Mouse (Mus musculus) left cerebral cortex, adult 8-10 months (tissue): ENCODE measurements around the gene Anapc2. TPM values are rescaled to one million over a fixed set of nuclear protein-coding genes. Genes with fewer than 3 reads are reported as not detected.
A peak's percentile ranks its signal among the peaks of the same experiment; 100 is the strongest.
"Not testable (repeated sequence)": the region's sequence is repeated elsewhere in the genome, so short reads cannot be mapped to it uniquely, and the experiment has no call there.

Experiments used
- DNase-seq, 2 experiments: peaks; one replicate each; pipeline ENCODE4 v3.0.0; 2022; ENCODE audit warnings: low spot score in 2 of 2
- total RNA-seq, 4 experiments: library from RNA; stranded (reverse); gene quantifications; 2 replicates each; pipeline ENCODE4 v1.2.4; 2022

Gene Anapc2
- total RNA-seq, 4 experiments from 2014 or later, result 88.6 to 111 (median 96.9) TPM

DNA sequence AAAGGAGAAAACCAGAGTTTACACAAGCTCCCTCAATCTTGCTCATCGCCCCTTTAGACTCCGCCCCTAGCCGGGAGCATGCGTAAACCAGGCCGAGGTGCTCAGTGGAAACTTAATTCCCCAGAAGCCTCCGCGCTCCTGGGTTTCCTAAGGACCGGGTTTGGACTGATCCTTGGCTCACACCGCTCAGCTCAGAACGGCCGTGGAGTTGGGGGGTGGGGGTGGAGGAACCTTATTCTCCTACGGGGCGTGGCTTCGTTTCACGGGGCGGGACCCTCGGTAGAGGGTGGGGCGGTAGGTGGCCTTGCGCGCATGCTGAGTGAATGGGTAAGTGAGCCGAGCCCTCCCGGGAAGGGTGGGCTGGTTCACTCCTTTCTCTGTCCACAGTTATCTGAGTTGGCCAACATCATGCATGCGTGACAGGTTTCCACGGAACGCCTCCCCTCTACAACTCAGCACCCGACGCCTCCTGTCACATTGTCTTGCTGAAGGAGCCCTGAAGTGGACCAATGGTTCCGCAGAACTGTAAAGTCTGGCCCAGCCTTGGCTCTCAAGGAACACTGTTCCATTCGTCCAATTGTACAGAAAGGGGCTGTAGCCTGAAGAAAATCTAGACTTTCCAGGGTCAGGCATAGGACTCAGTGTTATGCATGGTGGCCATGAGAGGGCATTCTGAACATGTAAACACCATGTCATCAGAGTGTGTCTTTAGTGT lies 31.4 kb upstream of the Anapc2 start:
- peak in 1 of 2 experiments; percentile 68 for DNase-seq

DNA sequence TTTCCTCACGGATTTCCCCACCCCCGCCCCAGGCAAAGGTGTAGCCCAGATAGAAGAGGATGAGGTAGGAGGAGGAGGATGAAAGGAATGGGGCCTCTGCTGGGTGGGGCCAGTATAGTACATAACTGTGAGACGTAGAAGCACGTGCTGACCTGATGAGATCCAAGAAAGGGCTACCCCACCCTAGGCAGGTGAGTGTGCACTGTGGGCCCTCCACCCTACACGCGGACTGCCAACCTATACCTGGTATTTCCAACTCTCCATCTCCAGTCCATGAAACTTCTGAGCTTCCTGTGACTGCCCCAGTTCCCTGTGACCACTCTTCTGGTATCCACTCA lies 30.9 kb upstream of the Anapc2 start:
- no peak for DNase-seq

DNA sequence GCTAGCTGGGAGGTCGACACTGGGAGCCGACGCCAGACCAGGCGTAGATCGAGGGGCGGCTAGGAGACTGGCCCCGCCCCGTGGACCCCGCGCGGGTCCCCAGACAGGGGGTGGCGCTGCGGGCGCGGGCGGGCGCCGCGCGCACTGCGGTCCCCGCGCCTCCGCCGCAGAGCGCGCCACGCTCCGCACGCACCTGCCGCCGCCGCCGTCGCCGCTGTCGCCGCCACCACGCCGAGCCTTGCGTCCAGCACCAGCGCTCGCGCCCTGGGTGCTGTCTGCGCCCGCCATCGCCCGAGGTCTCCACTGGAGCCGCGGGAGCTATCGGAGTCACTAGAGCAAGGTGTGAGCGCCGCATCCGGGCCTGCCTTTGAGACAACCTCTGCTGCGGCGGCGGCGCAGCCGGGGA lies 30.2 kb upstream of the Anapc2 start, which contains the start of the genes Rnf208 and Cysrt1:
Gene Rnf208, plus strand, starts transcription at position 155 of the 406 bp plus-strand sequence.
Gene Cysrt1, minus strand, starts transcription at position 352 of the 406 bp plus-strand sequence.
- DNase-seq, result no peak

DNA sequence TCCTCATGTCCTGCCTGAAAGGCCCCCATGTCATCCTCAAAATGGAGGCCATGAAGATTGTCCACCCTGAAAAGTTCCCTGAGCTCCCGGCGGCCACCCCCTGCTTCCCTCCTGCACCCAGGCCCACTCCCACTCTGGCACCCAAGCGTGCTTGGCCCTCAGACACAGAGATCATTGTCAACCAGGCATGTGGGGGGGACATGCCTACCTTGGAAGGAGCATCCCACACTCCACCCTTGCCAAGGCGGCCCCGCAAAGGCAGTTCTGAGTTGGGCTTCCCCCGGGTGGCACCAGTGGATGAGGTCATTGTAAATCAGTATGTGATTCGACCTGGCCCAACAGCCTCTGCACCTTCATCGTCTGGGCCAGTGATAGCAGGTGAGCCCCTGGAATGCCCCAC lies 28.9 kb upstream of the Anapc2 start:
- DNase-seq, result no peak

DNA sequence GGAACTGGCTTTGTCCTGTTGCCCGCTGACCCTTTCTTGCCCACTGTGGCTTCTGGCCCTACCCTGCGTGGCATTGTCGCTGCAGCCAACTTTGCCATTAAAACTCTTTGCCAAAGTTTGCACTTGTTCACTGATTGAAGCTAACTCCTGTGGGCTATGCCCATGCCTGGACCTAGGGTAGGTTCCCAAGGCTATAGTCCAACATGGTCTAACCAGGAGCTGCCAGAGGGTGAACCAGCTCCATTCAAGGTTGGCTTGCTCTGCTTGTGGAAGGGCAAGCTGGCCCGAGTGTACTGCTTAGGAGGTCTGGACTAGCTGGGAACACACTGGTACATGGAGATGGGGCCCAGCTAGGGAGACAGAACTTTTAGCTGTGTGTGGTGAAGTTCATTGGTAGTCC lies 28.1 kb upstream of the Anapc2 start:
- DNase-seq, result no peak

DNA sequence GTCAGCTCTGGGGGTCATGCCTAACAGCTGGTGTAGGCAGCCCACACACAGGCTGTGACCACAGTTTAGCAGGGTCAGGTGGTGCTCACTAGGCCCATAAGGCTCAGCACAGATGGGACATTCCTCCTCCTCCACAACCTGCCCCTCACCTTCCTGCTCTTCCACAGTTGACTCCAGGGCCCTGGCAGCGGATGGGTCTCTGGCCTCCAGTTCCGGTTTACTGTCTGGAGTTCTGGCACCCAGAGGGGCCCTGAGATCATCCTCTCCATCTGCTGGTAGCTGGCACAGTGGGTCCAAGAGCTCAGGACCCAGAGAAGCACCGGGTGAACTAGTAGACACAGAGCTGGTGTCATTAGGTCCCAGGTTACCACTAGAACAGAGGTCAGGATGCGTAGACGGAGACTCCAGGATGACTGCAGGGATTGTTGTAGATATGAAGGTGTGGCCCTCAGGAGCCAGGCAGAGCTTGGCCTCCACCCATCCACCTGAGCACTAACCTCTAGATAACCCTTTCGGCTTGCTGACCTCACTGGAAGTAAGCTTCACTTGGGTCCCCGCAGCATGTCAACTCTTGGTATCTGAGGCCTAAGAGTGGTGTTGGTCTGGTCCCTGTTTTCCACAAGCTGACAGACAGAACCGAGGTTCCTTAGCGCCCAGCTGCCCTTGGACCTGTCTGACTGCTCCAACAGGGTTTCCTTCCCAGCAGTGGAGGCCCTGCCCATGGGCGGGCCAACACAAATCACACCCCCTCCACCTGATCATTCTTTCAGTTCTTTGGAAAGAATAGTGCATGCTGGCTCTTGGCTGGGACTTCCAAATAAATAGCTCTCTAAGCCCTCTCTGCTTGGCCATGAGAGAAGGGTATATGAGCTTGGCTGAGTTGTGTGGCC lies 25.9 kb upstream of the Anapc2 start, which contains the start of gene AL732309.1:
Gene AL732309.1, minus strand, starts transcription at position 681 of the 890 bp plus-strand sequence.
- DNase-seq, result no peak

DNA sequence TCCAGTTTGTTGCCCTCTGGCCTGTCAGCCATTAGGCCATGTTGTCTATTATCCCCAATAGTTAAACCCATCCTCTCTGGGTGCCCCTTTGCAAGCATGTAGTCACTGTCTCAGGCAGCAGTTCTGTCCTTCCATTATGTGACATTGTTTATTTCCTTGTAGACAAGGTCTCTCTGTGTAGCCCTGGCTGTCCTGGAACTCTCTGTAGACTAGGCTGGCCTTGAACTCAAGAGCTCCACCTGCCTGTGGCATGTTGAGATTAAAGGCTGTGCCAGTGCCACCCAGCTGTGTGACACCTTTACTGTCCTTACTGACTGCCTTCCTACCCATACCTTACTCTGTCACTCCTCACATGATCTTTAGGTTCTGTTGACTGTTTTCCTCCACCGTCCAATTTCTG lies 19.9 kb upstream of the Anapc2 start:
- DNase-seq, result no peak

DNA sequence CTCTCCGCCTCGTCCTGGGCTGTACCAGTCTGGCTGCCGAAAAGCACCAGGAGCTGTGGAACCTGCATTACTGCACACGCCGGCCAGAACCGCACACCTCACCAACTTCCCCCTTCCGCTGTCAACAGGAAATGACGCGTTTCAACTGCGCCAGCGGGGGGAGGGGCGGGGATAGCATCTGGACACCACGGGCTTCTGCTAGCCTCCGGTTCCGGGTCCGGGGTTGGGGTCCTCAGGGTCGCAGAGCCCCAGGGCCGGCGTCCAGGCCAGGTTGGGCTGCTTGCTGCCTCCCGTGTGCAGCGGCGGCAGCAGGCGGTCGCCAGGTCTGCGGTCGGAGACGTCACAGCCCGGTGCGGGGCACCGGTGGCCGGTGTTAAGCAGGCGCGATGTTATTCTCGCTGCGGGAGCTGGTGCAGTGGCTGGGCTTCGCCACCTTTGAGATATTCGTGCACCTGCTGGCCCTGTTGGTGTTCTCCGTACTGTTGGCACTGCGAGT lies 16.9 kb upstream of the Anapc2 start, which contains the start of gene Tmem203:
Gene Tmem203, plus strand, starts transcription at position 156 of the 496 bp plus-strand sequence.
- peak; percentile 77 to 83 for DNase-seq

DNA sequence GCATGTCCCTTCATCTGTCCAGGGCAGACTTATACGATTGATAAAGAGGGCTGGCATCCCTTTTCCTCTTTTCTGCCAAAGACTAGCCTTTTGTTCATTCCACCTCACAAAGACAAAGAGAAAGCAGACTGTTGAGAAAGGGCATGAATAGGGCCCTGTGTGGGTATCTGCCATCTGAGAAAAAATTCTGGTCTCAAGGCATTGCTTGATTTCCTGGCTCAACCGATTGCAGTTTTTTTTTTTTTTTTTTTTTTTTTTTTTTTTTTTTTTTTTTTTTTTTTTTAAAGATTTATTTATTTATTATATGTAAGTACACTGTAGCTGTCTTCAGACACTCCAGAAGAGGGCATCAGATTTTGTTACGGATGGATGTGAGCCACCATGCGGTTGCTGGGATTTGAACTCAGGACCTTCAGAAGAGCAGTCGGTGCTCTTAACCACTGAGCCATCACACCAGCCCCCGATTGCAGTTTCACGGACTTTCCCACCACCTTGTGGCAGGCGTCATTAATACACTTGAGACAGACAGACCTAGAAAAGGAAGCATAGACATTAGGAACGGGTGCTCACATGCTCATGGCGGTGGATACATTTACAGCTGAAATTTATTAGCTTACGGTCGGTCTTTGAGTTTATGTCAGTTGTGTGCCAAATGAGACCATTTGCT lies 15.7 kb upstream of the Anapc2 start:
- not testable (repeated sequence) for DNase-seq

DNA sequence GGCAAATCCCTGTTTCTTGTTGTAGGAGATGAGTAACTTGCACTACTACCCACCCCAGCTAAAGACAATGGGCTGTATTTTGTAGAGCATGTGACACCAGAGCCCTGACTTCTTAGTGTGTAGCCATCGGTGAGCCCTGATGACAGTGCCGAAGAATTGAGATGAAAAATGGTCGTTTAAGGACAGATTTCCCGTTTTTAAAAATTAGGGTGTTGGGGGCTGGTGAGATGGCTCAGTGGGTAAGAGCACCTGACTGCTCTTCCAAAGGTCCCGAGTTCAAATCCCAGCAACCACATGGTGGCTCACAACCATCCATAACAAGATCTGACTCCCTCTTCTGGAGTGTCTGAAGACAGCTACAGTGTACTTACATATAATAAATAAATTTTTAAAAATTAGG lies 15.0 kb upstream of the Anapc2 start:
- not testable (repeated sequence) for DNase-seq

DNA sequence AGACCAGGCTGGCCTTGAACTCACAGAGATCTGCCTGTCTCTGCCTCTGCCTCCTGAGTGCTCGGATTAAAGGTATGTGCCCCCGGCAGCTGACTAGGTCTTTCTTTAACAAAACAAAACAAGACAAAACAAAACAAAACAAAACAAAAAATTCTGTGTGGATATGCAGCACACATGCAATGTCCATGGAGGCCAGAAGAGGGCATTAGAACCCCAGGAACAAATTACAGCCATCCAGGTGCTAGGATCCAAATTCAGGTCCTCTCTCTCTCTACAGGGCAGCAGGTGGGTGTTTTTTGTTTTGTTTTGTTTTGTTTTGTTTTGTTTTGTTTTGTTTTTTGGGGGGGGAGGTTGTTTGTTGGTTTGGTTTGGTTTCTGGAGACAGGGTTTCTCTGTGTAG lies 13.4 kb upstream of the Anapc2 start:
- DNase-seq, result no peak

DNA sequence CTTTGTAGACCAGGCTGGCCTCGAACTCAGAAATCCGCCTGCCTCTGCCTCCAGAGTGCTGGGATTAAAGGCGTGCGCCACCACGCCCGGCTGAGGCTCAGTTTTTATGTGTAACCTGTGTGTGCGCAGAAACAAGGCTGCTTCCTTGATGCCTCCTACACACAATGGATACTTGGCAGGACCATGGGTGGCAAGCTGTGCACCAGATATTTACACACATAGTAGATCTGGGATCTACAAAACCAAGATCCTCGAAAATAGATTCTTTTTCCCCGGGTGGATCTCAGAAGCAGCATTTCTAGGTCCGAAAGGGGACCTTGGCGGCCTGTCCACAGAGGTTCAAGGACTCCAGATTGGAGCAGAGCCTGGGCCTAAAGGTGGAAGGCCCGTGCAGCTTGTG lies 10.4 kb upstream of the Anapc2 start:
- no peak for DNase-seq

DNA sequence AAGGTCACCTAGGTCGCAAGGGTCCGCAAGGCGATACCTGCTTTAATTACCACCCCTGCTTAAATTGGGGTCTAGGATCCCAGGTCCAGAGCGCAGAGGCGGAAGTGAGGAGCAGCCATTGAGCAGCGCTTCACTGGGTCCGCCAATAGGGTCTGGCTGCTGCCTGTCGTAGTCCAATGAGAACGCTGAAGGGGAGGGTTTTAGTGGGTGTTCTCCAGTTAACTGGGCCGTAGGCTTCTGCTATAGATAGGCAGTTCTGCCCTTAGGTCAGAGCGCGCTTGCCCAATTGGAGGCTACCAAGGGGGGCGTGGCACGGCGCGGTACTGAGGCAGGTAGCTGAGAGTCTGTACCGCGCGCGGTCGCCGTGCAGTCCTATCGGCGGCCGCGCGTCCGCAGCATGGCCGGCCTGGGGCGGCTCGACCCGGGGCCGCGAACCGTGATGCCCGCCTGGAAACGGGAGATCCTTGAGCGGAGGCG lies 9.9 kb upstream of the Anapc2 start, which contains the start of gene Tprn:
Gene Tprn, plus strand, starts transcription at position 328 of the 477 bp plus-strand sequence.
- DNase-seq, result peak; percentile 76 to 98

DNA sequence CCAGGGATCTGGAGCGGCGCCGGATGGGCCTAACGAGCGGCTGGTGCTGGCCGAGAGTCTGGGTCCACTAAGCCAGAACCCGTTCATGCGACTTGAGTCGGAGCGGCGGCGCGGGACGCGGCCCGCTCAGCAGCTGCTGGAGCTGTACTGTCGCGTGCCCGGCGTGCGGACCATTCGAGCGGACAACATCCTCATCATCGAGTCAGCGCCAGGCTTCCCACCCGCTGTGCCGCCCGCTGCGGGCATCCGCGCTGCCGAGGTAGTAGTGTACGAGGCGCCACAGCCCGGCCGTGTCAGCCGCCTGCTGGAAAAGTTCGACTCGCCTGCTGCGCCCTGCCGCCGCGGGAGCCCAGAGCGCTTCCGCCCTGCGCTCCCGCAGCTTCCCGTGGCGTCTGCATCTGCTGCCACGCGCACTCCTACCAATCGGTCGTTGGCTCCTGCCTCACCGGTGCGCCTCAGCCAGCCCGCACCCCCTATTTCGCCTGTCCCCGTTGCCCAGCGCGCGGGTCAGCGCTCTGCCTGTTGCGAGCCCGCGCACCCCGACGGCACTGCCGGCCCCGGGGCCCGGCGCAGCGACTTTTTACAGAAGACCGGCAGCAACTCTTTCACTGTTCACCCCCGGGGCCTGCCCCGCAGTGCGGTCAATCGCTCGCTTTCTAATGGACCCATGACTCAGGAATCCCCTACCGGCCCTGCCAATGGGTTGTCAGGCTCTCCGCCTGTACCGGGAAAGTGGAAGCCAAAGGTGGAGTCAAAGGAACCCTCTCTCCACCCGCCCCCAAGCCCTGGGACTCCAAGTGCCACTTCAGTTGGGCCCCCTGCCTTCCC lies 9.3 kb upstream of the Anapc2 start:
- no peak for DNase-seq

DNA sequence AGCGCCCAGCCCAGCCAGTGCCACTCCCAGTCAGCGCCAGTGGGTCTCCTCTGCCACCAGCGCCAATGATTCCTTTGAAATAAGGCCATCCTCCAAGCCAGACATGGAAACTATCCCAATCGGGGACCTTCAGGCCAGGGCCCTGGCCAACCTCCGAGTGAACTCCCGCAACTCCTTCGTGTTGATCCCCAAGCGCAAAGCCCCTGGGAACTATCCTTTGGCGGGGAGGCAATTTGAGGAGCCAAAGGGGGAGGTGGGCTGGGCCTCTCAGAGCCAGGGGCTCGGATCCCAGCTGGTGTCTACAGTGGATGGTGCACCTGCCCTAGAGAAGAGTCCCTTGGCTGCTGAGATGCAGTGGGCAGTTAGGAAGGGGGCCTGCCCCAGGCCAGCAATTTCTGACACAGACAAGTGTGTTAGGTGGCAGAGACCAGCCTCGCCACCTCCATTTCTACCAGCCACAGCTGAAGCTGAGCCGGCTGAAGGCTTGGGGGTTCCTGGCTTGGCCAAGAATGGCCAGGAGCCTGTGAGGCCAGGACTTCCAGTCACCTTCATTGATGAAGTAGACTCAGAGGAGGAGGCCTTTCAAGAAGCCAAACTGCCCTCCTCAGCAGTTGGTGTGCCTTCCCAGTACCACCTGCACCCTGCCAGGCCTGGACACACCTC lies 8.5 kb upstream of the Anapc2 start:
- no peak for DNase-seq

DNA sequence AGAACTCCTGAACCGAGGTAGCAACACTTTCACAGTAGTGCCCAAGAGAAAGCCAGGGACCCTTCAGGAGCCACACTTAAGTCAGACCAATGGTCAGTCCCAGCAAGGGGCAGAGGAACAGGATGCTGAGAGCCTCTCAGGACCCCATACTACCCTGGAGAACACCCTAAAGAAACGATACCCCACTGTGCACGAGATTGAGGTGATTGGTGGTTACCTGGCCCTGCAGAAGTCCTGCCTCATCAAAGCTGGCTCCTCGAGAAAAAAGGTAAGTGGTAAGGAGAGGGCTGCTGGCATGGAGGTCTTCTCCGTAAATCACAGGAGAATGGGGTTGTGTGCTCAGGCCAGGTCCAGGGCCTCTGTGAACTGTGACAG lies 8.0 kb upstream of the Anapc2 start:
- DNase-seq, result no peak

DNA sequence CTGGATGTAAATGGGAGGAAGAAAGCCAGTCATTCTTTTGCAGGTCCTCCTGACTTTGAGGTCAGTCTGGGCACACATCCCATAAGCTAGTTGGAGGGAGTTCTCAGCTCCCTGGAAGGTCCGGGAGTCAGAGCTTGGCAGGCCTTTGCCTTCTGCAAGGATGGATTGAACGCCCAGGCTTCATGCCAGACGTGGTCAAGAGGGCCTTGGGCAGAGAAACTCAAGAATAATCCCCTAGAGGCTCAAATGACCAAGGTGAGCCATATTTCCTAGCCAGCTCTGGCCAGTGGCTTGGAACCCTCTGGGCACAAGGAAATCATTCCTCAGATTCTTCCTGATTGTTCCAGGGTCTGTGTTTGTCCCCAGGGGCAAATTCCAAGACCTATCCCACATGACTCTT lies 7.4 kb upstream of the Anapc2 start:
- DNase-seq, result no peak

DNA sequence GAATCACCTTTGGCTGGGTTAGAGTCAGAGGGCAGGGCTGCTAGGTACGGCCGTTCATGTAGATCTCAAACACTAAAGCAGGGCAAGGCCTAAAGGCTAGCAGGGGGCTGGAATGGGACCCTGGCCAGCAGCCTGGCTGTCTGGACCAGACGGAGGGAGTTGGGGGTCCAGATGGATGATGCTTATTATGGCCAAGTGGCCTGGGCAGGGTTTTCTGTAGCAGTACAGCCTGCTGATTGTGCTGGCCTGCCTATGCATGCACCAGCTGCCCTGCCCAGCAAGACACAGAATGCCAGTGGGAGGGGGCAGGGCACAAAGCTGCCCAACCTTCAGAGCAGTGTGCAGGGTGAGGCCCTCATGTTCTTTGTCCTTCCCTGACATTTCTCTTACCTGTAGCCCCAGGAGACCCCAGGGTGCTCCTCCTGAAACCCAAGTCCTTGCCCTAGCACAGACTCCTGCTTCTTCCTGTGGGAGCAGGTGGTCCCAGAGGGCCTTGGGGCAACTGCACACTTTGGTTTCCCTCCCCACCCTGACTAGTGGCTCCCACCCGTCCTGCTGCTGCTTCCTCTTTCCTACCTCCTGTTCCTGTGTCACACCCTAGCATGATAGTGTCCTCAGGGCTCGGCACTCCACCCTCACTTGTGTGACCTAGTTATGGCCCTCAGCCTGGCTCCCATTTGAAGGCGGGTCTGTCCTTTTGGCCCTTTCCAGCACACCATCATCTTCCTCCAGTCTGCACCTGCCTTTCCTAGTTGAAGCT lies 6.2 kb upstream of the Anapc2 start:
- DNase-seq, result no peak

DNA sequence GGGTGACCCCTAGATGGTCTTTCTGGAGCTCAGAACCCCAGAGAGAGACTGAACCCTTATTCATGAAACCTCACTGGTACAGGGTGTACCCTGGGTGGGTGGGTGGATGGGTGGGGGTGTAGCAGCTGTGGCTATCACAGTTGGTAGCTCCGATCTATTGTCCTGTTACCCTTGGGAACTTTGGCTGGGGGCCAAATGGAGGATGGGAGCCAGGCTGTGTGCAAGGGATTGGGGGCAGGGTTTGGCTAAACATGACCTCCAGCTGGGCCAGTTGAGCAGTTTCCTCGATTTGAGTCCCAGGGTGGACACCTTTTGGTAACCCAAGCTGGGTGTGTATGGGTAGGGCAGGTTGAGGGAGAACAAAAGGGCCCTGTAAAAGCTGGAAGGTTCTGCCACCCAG lies 5.6 kb upstream of the Anapc2 start:
- DNase-seq, result peak in 1 of 2 experiments; percentile 80
